Mouse (Mus musculus) fat pad, adult 2 months (tissue): Measurements from ENCODE around the gene Terf2.

Experiments used
- DNase-seq: peaks from one replicate; pipeline ENCODE4 v3.0.0-alpha.2; 2011; ENCODE audit warnings: low read depth, low spot score; ENCODE audit errors: extremely low read depth

Gene Terf2

DNA sequence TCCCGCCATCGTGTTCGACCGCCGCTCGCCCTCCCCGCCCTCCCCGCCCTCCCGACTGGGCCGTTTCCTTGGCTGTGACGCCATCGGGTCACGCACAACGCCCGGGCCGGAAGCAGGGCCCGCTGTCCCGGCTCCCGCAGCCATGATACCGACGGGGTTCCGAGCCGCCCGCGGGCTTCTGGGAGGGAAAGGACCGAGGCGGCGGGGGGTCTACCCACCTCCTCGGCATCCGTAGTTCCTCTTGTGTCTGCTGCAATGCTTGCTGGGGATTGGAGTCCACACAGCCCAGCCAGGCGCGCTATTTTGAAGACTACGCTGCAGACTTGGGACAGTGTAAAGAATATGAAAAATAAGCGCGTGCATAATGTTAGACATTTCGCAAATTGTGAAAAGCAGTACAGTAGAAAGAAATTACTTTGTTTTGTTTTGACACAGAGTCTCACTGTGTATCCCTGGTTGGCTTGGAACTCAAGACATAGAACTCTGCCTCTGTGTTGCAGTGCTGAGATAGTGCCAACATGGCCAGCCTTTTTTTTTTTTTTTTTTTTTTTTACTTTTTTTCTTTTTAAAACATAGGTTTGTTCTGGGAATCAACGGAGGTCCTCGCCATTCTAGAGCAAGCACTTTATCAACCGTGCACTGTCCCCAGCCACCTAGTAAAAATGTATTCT, at the start of gene Terf2:
Terf2 (minus strand) TSS at position 182 of the 671 bp plus-strand sequence.
- DNase-seq: no peak

DNA sequence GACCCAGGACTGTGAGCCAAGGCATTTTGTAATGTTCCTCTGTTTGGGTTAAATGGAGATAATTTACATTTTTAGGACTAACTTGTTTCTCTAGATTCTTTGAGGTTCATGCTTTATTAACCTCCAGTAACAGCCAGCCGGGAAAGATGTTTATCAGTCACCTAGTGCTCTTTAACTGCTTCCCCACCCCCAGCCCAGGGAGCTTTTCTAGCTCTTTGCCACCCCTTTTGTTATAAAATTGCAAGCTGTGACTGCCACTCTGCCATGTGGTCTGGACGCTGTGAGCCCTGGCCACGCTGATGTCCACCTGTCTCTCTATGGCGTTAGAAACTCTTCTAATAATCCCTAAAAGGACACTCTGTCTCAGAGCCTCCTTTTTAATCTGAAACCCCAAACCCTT, 47.2 kb upstream of the Terf2 start:
- no peak for DNase-seq

DNA sequence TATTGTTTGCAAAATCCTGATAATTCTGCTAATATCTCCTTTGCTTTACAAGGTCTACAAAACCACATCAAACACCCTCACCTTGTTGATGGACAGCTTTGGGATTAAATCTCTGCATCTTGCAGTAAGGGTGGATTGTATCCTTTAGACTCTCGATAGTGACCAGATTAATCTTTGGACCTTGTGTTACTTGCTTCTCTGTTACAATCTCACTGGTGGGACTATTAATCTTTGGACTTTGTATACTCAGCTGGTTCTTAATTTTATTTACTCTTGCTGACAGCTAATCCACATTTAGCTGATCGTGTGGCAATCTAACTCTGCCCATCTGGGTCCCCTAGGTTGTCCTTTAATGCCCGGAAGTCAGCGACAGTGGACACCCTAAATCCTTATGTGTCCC, 46.2 kb upstream of the Terf2 start:
- DNase-seq: no peak

DNA sequence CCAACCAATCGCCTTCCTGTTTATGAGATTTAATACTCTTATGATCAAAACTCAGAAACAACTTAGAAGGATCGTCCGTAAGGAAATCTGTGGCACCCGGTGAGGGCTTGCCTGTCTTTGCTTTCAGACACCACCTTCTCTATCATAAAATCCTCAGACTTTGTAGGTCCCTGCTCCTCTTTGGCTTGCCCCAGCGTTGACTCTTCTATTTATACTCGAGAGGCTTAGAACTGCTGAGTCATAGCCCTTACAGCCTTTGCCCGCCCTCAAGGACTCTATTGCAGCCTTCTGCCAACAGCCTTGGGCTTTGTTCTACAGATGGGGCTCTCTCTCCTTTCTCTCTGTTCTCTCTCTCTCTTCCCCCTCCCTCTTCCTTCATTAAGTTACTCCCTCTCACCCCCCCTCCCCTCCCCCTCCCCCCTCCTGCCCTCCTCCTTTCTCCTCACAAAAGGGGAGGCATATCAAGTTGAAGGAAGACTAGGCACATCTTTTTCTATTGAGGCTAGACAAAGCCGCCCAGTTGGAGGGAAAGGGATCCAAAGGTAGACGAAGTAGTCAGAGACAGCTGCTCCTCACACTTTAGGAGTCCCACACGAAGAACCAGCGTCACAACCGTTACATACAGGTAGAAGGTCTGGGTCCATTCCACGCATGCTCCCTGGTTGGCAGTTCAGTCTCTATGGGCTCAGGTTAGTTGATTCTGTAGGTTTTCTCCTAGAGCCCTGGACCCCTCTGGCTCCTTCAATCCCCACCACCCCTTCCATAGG, 43.5 kb upstream of the Terf2 start:
- DNase-seq: no peak

DNA sequence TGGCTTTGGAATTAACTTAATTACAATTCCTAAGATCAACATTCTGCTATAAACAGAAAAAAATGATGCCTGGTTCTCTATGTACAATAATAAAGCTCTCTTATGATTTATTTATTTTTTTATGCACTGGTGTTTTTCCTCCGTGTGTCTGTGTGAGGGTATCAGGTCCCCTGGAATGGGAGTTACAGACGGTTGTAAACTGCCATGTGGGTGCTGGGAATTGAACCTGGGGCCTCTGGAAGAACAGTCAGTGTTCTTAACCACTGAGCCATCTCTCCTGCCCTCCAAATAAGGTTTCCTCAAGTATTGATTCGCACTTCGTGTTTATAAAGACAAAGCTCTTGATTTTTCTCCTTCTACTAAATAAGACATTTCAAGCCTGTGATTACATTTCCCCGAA, 42.0 kb upstream of the Terf2 start:
- DNase-seq: no peak

DNA sequence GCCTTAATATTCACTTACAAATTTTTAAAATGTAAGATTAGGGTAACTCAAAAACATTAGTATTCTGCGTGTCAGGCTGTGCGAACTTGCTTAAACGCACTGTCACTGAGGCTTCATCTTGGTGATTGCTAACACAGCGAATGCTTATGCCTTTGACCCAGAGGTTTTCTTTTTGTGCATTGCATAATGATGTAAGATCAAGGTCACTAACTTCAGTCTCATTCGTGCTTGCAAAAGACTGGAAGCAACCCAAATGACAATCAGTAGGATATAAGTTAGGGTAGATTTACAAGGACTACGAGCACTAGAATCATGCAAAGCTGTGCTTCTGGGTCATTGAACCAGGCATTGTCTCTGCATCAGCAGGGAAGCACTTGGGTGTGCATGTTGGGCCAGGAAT, 41.2 kb upstream of the Terf2 start:
- peak; percentile 86 for DNase-seq

DNA sequence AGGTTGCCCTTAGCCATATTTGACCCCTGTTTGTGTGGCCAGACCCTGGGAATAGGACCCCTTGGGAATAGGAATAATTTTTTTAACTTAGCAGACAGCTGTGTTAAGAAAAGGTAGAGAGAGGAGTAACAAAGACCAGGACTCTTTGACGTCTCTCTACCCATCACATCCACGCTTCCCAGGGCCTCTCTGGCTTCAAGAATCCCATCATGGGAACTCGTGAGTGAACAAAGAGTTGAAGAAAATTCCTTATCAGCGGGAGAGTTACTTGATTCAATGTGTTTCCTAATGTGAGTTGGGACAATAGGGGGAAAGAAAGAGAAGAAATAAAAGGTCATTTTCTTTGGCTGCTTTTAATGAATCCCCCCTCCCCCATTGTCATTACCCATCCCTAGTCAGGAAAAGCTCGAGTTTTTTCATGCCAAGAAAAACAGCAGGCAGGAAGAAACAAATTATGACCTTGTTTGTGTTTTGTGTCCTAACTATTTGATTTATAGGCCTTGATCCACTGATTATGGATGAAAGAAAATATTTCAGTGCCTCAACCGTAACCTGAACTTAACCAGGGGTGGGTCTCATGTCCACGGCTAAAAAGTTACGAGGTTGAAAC, 39.8 kb upstream of the Terf2 start:
- no peak for DNase-seq

DNA sequence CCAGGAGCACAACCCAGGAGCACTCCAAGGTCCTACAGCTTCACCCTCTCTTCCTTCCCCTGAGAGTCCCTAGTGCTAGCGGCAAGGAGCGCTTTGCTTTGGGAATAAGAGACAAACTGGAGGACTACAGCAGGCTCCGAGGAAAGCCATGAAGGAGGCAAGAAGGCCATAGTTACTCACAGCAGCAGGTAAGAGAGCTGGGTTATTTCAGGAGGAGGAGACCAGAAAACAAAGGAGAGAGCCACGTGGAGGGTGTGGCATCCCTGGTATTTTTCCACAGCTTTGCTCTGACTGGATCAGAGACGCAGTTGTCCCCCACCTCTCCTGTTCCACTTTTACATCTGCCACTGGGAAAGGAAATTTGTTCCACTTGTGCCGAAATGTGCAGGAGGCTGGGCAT, 37.5 kb upstream of the Terf2 start:
- no peak for DNase-seq

DNA sequence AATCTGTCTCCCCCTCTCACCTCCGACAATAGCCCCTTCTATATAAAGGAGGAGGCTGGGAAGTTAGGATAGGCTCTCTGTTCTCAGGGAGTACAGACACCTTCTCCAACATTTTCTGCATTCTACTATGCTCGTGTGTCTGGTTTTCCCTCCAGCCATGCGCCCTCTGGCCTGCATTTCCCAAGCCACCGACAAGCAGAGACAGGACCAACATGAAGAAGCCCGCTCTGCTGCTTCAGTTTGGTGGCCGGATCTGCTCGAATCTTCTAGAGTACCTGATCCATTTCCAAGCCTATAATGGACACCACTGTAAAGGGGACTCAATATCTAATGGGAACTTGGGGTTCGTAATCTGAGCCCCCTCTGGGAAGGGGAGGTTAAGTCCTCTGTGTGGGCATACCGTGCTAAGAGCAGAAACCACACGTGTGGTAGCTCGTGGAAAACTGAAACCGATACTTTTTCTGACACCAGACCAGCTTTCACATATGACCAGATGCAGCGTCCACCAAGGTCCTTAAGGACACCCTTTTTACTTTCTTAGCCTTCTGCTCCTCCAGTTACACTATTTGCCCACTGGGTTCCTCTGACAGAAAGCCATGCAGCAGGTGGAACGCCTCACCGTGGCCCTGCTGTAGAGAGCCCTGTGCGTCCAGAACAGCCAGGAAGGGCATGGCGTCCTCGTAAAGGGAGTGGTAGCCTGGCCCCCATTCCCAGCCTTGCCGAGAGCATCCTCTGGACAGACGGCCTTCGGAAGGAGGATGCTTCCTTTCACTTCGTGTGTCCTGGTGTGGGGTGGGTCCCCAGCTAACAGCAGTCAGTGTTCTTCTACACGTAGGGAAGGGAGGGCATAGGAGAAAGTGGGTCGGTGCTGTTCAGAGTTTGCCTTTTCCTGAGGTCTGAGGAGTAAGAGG, 36.5 kb upstream of the Terf2 start:
- DNase-seq: no peak

DNA sequence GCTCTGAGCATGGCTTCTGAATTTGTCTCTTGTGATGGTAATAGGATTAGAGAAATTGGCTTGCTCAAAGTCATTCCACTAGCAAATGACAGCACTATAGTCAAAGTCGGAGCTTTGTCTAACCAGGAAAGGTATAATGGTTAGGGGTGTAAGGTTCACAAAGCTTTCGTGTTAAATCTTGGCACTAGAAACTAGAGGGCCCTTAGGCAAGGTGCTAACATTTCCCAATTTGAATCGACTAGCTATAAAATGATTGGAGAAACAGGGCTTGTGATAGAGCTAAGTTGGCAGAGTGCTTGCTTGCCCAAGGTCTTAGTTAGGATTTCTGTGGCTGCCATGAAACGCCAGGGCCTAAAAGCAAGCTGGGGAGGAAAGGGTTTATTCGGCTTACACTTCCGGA, 33.7 kb upstream of the Terf2 start:
- DNase-seq: peak; percentile 84

DNA sequence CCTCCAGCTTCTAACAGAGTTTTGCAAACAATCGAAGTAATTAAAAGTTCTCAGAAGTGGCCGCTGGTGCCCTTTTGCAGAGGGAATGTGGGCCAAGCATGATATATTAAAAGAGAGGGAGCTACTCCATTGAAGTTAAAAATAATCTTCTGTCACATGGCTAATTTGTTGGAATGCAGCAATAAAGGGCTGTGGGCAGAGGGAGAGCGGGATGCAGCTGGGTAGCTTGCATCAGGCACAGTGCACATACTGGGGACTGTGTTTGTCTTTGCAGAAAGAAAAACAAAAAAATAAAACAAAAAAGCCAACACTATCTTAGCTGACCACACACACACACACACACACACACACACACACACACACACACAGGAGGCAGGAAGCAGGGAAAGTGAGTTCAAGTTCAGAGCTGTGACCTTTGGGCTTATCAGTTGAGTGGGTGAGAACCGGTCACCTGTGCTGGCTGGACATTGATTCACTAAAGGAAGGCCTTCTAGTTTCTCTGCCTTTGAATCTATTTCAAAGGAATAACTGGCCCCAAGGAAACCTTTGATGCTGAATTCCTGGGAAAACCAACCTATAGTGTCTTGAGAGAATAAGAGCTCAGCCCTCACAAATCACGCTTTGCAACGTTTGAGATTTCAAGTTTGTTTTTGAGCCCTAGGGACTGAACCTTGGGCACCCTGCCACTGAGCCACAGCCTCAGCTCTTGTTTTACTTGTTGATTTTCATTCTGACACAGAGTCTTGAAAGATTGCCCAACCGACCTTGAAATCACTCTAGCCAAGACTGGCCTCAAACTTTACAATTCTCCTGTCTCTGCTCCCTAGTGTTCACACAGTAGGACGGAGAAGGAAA, 33.1 kb upstream of the Terf2 start:
- peak; percentile 91 for DNase-seq

DNA sequence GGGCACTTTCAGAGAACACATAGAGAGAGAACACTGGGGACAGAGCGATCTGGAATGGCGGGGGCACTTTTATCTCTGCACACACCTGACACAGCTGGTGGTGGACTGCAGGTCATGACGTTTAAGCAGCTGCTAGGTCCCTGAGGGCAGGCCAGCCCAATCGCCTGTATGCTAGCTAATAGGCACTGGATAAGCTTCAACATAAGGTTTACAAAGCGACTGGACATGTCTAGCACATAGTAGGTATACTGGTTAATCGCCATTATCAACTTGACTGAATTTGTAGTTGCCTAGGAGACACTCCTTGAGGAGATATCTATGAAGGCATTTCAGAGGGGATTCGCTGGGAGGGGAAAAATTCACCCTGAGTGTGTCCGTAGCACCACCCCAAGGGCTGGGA, 28.0 kb upstream of the Terf2 start:
- DNase-seq: no peak

DNA sequence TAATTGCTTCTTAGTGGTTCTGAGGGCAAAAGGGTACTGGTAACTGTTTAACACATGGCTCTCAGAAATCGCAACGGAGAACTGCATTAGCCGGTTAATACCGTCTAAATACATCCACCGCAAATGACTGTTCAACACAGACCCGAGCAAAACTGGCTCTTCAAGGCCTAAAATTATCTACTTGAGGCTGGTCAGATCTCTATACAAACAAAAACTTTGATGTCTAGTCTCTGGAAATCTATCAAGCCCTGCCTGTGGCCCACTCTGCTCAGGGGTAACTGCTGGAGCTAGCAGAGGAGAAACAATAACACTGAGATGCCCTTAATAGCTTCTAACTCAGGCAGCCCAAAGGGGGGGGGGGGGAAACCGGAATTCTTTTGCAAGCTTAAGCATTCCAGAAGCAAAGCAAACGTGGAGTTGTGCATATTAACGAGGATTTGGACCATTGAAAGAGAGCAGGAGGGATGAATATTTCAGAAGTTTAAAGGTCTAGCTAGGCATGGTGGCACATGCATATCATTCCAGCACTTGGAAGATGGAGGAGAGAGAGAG, 26.8 kb upstream of the Terf2 start:
- no peak for DNase-seq

DNA sequence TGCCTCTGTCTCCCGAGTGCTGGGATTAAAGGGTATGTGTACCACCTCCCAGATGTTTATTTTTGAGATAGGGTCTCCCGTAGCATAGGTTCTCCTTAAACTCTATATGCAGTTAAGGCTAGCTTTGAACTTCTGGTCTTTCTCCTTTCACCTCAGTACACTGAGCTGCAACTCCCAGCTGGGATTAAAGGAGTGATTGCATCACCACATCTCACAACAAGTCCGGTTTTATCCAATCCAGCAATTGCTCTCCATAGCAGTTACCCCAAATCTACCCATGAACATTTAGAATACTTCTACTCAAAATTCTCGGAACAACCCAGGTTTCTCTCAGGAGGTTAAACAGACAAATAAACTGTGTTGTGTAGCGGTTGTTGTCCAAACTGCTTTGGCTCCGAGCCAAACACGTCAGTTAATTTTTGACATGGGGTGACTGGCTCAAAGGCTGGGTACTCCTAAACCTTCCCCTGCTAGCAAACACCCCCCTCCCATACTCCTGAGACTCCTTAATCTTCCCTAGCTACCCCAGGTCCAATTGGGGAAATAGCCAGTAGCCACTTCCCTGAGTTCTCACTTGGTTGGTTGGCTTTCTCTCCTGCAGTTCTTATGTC, 25.4 kb upstream of the Terf2 start:
- DNase-seq: no peak

DNA sequence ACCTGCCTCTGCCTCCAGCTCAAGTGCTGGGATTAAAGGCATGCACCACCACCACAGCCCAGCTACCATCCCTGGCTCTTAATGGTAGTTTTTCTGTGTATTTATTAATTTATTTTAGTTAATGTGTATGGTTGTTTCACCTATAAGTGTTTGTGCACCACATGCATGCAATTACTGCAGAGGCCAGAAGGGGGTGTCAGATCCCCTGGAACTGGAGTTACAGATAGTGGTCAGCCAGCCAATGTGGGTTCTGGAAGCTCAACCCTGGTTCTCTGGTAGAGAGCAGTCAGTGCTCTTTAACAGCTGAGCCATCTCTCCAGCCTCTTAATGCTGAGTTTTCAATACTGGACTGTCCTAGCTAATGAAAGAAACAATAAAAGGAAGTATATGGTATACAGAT, 24.5 kb upstream of the Terf2 start:
- no peak for DNase-seq

DNA sequence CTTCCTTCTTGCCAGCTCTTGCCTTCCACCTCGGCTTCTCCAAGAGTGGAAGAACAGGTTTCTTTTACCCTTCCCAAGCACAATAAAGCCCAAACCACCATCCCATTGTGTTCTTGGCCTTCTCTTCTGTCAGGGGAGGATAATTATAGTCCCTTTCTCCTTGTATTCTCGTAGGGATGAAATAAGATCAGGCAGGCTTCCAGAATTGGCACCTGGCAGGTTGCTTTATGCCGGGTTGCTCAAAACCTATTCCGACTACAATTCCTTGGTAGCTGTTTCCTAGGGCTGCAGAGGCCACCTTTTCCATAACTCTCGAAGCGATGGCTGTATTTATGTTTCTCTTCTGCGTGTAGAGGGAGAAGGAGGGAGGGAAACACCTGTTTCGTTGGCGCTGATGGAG, 23.1 kb upstream of the Terf2 start:
- no peak for DNase-seq

DNA sequence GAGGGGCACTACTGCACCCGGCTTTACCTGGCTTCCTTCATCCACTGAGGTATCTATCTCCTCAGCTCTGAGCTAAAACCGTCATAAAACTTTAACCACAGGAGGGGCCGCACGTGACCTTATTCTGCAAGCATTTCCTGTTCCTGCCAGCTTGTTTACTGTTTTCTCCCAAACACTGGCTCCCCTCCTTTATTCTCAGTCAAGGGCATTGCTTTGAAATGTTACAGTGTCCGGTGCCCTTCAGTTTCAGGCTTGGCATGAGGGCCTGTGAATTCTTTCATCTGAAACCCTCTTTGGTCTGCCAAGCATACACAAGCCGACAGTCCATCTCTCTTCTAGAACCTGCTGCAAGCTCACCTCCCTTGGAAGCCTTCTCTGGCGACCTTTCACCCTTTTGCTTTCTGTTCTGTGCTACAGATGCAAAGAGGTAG, 22.5 kb upstream of the Terf2 start:
- DNase-seq: no peak

DNA sequence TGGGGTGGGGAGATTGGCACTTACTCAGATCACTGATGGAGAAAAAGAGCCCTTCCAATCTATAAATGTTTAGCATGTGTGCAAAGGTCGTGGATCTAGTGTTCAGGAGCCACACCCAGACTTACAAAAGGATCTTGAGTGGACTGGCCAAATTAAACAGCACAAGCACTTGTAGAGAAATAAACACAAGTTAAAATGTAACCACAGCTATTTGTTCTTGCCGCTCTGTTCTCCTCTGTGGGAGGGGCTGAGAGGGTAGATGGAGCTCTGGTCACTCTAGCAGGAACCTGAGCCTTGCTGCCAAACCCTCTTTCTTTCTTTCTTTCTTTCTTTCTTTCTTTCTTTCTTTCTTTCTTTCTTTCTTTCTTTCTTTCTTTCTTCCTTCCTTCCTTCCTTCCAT, 20.7 kb upstream of the Terf2 start:
- no peak for DNase-seq

DNA sequence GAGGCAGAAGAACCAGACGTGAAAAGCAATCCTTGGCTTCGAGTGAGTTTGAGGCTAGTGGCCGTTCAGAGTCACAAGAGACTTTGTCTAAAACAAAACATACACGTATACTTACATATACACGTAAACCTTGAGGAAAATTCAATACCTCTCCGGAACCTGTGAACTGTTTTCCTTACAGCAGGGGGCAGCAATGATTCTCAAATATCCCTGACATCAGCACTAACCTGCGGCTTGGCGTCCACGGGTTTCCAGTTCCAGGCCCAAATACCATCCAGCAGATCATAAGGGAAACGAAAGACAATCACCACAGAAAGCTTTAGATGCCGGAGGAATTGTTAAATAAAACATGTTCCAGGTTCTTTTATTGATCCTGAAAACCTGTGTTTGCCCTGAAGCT, 19.7 kb upstream of the Terf2 start:
- no peak for DNase-seq

DNA sequence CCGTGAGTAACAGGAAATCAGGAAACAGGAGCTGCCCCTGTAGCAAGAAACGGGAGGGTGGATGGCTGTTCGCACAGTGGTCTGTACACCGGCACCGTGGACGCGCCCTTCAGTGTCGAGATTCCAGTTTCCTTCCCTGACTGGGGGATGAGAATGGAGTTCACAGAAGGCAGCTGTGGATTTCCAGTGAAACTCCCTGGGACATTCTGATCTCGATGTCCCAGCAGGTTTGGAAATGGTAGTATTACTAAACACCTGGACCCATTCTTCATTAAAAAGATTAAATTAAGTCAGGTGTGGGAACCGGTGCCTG, 18.6 kb upstream of the Terf2 start:
- no peak for DNase-seq
